Mouse (Mus musculus): ENCODE data around the gene Orm3. TPM values are rescaled to one million over a fixed set of nuclear protein-coding genes. Genes with fewer than 3 reads are reported as not detected.

The Orm3 gene
- polyA plus RNA-seq, 1 experiment from 2014 or later = not detected

Other genes starting within 250 kb of the Orm3 start
- 0.31 TPM in 1 of 2 replicates, not detected in the other for gene Ambp, start 201.4 kb upstream of the Orm3 start, polyA plus RNA-seq (2014; fragmentation: Nextera tagmentation; extraction: Ambion mirVana)
- not detected in 2 replicates for gene Kif12, start 184.0 kb upstream of the Orm3 start, polyA plus RNA-seq (2014; fragmentation: Nextera tagmentation; extraction: Ambion mirVana)
- gene Col27a1, start 142.2 kb upstream of the Orm3 start, polyA plus RNA-seq (2014; fragmentation: Nextera tagmentation; extraction: Ambion mirVana) = 3.7 and 4.4 TPM in 2 replicates
- gene Orm1, start 11.6 kb upstream of the Orm3 start, polyA plus RNA-seq (2014; fragmentation: Nextera tagmentation; extraction: Ambion mirVana) = not detected in 2 replicates
- gene Orm2, start 6.3 kb downstream of the Orm3 start, polyA plus RNA-seq (2014; fragmentation: Nextera tagmentation; extraction: Ambion mirVana) = not detected in 2 replicates
- 5.7 and 6.1 TPM in 2 replicates for gene Akna, start 47.2 kb downstream of the Orm3 start, polyA plus RNA-seq (2014; fragmentation: Nextera tagmentation; extraction: Ambion mirVana)
- 5.9 and 6.6 TPM in 2 replicates for gene Whrn, start 139.8 kb downstream of the Orm3 start, polyA plus RNA-seq (2014; fragmentation: Nextera tagmentation; extraction: Ambion mirVana)
- gene Atp6v1g1, start 188.6 kb downstream of the Orm3 start, polyA plus RNA-seq (2014; fragmentation: Nextera tagmentation; extraction: Ambion mirVana) = 424 and 428 TPM in 2 replicates
- gene Tmem268, start 202.6 kb downstream of the Orm3 start, polyA plus RNA-seq (2014; fragmentation: Nextera tagmentation; extraction: Ambion mirVana) = 4.7 and 4.8 TPM in 2 replicates
- not detected in 2 replicates for gene Gm11213, start 249.1 kb downstream of the Orm3 start, polyA plus RNA-seq (2014; fragmentation: Nextera tagmentation; extraction: Ambion mirVana)